In the genomic region with DNA sequence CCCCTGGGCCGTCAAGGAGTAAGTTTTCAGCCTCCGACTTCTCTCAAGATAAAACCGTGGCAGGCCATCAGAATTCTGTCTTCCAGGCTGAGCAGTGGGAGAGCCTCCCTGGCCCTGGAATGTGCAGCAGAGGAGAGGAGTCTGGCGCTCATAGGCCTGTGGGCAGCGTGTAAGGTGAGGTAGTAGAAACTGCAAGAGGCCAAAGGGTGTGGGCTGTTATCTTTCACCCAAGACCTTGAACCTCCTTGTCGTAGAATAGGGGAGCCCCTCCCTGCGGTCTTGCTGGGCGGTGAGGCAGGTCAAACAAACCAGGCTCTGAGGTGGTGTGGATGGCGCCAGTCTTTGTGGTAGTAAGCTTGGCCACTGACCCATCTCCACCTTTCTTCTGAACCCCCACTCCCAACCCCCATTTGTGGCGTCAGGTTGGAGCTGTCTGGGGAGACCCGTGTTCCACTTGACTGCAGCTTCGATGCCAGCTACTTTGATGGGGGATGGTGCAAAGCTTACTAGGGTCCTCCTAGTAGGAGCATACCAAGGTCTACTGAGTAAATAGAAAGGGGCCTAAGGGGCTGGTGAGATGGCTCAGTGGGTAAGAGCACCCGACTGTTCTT, we compare ENCODE assay signal across 22 mouse cellular contexts. TPM values are rescaled to one million over a fixed set of nuclear protein-coding genes. Genes with fewer than 3 reads are reported as not detected.
DNase-seq lines count a peak whose midpoint lies in the region; ATAC-seq and TF ChIP-seq lines count a peak whose summit lies in the region.
"Had no signal": no experiment of that assay in that cellular context is flagged by ENCODE, and none has a peak within 500 bp of the region (broad histone marks: within the 10 kb centered on the region; RNA-seq: fewer than 3 reads in every experiment).

No protein-coding gene starts in this region.

- no peaks in the 10 kb centered on the region for H3K27me3 ChIP-seq in kidney, embryonic 16.5 days (ENCODE audit: insufficient read depth, low read length)
- H3K27me3 ChIP-seq in liver, embryonic 14.5 days (ENCODE audit: control insufficient read depth, insufficient read depth, low read length), result no peaks in the 10 kb centered on the region
- H3K27me3 ChIP-seq in stomach, postnatal 0 days (ENCODE audit: control insufficient read depth, insufficient read depth, low read length), result no peaks in the 10 kb centered on the region
- H3K27me3 ChIP-seq: embryonic facial prominence, embryonic 15.5 days; forebrain, embryonic 15.5 days; hindbrain, embryonic 15.5 days had no signal

- peak; percentile 82 for ATAC-seq in kidney, embryonic 16.5 days (ENCODE audit: low FRiP score, low TSS enrichment)
- ATAC-seq in erythroid progenitor cell, adult 5-6 weeks (replicated peaks; ENCODE audit: low FRiP score, poor library complexity, severe bottlenecking), result peak; percentile 77
- peak; percentile 82 for ATAC-seq in liver, embryonic 14.5 days (ENCODE audit: insufficient read depth)
- ATAC-seq in stomach, postnatal 0 days (ENCODE audit: low FRiP score, low TSS enrichment), result peak; percentile 79
- ATAC-seq: forebrain, embryonic 15.5 days; midbrain, embryonic 16.5 days had no signal

- H3K4me3 ChIP-seq in kidney, embryonic 16.5 days (ENCODE audit: low read length), result no peak overlapping the region
- no peak overlapping the region for H3K4me3 ChIP-seq in liver, embryonic 14.5 days (ENCODE audit: insufficient read depth in 1 of 2, low read depth in 2 of 2, low read length in 2 of 2)
- no peak overlapping the region for H3K4me3 ChIP-seq in stomach, postnatal 0 days (ENCODE audit: low read depth, low read length)
- H3K4me3 ChIP-seq: embryonic facial prominence, embryonic 15.5 days; forebrain, embryonic 15.5 days; gastrocnemius, adult 2 months; hindbrain, embryonic 15.5 days had no signal

- no peak for DNase-seq in kidney, adult 11 months
- no peak for DNase-seq in liver, embryonic 14.5 days (ENCODE audit: low read depth in 3 of 3, low spot score in 3 of 3)
- peak; percentile 54 for DNase-seq in stomach, postnatal 0 days (ENCODE audit: low spot score)
- no peak for DNase-seq in layer of hippocampus, postnatal 14 days (ENCODE audit: low spot score in 2 of 2)
- DNase-seq in layer of hippocampus, adult 11-12 months (ENCODE audit: low spot score), result no peak
- DNase-seq: adrenal gland, postnatal 36 days; B cell, adult 2 months; cerebellum, adult 9-11 months; gastrocnemius, adult 2 months; kidney, postnatal 36 days; layer of hippocampus, postnatal 36 days; left cerebral cortex, postnatal 4 days; lung, adult 2 months; right cerebral cortex, postnatal 4 days; thymus, postnatal 14 days had no signal

- peaks cover 35% of the 10 kb centered on the region for H3K4me1 ChIP-seq in kidney, embryonic 16.5 days (ENCODE audit: insufficient read depth, low read length)
- H3K4me1 ChIP-seq in liver, embryonic 14.5 days (replicated peaks; ENCODE audit: control insufficient read depth in 2 of 2, insufficient read depth in 2 of 2, low read length in 1 of 2), result peaks cover 21 to 23% of the 10 kb centered on the region in 2 experiments
- no peaks in the 10 kb centered on the region for H3K4me1 ChIP-seq in stomach, postnatal 0 days (replicated peaks; ENCODE audit: control insufficient read depth, insufficient read depth)
- H3K4me1 ChIP-seq: embryonic facial prominence, embryonic 15.5 days; forebrain, embryonic 15.5 days; hindbrain, embryonic 15.5 days had no signal

- peaks cover 23% of the 10 kb centered on the region for H3K36me3 ChIP-seq in kidney, embryonic 16.5 days (ENCODE audit: insufficient read depth, low read length)
- peaks cover 5% of the 10 kb centered on the region for H3K36me3 ChIP-seq in liver, embryonic 14.5 days (replicated peaks; ENCODE audit: control insufficient read depth, insufficient read depth, low read depth)
- no peaks in the 10 kb centered on the region for H3K36me3 ChIP-seq in stomach, postnatal 0 days (ENCODE audit: control insufficient read depth, insufficient read depth, low read length)

- 0 out of 2 replicates have a peak overlapping the region, but pooled peaks have one; percentile 2 for H3K4me2 ChIP-seq in kidney, embryonic 16.5 days (replicated peaks; ENCODE audit: low read depth, low read length)
- peak overlapping the region; percentile 51 for H3K4me2 ChIP-seq in liver, embryonic 14.5 days (ENCODE audit: low read depth)
- no peak overlapping the region for H3K4me2 ChIP-seq in stomach, postnatal 0 days (replicated peaks; ENCODE audit: low read depth)
- H3K4me2 ChIP-seq: embryonic facial prominence, embryonic 15.5 days; forebrain, embryonic 15.5 days; hindbrain, embryonic 15.5 days had no signal

- TF ChIP-seq EP300 in liver, embryonic 14.5 days (IDR thresholded peaks at IDR 0.05; ENCODE audit: low read depth), result no peak
- TF ChIP-seq EP300 in stomach, postnatal 0 days (optimal IDR thresholded peaks at IDR 0.05), result no peak

- 38% methylated on average over 13 of the region's 13 CpGs for WGBS in kidney, embryonic 16.5 days
- WGBS in liver, embryonic 14.5 days (ENCODE audit: insufficient replicate concordance), result 43% methylated on average over 13 of the region's 13 CpGs
- WGBS in stomach, postnatal 0 days, result 67% methylated on average over 13 of the region's 13 CpGs

- no peak for TF ChIP-seq CTCF in liver, embryonic 14.5 days (IDR thresholded peaks at IDR 0.05; ENCODE audit: low read depth)
- TF ChIP-seq CTCF in stomach, postnatal 0 days (IDR thresholded peaks at IDR 0.05; ENCODE audit: low read depth), result no peak

- peak overlapping the region; percentile 82 for H3K27ac ChIP-seq in kidney, embryonic 16.5 days (ENCODE audit: low read length)
- peak overlapping the region; percentile 21 for H3K27ac ChIP-seq in liver, embryonic 14.5 days
- no peak overlapping the region for H3K27ac ChIP-seq in stomach, postnatal 0 days (replicated peaks)
- H3K27ac ChIP-seq: embryonic facial prominence, embryonic 15.5 days; forebrain, embryonic 15.5 days; gastrocnemius, adult 2 months; hindbrain, embryonic 15.5 days had no signal

- peak overlapping the region; percentile 20; the same call in 1 of the 2 replicates for H3K9ac ChIP-seq in kidney, embryonic 16.5 days (replicated peaks; ENCODE audit: low read length)
- H3K9ac ChIP-seq in liver, embryonic 14.5 days (replicated peaks), result no peak overlapping the region; the same call in 1 of the 2 replicates
- H3K9ac ChIP-seq in stomach, postnatal 0 days (ENCODE audit: low read length), result no peak overlapping the region
- H3K9ac ChIP-seq: embryonic facial prominence, embryonic 15.5 days; forebrain, embryonic 15.5 days; hindbrain, embryonic 15.5 days had no signal

- no peaks in the 10 kb centered on the region for H3K9me3 ChIP-seq in kidney, embryonic 16.5 days (ENCODE audit: low read length)
- H3K9me3 ChIP-seq in liver, embryonic 14.5 days (ENCODE audit: control insufficient read depth, low read length), result no peaks in the 10 kb centered on the region
- H3K9me3 ChIP-seq in stomach, postnatal 0 days (ENCODE audit: control insufficient read depth, low read length), result no peaks in the 10 kb centered on the region
- H3K9me3 ChIP-seq: embryonic facial prominence, embryonic 15.5 days; forebrain, embryonic 15.5 days; hindbrain, embryonic 15.5 days had no signal

RNA-seq across cellular contexts. Expression of a gene that starts 7.0 kb away (rescaled TPM):
- 123 and 137 TPM in 2 replicates for polyA plus RNA-seq in kidney, embryonic 16.5 days (2015; fragmentation: Nextera tagmentation; extraction: Ambion mirVana)
- 132 and 160 TPM in 2 replicates for total RNA-seq in erythroid progenitor cell, adult 5-6 weeks (2015; ENCODE audit: low replicate concordance)
- 31.2 and 41.1 TPM in 2 replicates for total RNA-seq in erythroid progenitor cell, adult 5-6 weeks (2017; ENCODE audit: low replicate concordance)
- 37.4 and 43.2 TPM in 2 replicates for polyA plus RNA-seq in liver, embryonic 14.5 days (2012; rRNA removed)
- 85.1 and 96.2 TPM in 2 replicates for polyA plus RNA-seq in liver, embryonic 14.5 days (2014; fragmentation: Nextera tagmentation; extraction: Ambion mirVana)
- polyA plus RNA-seq in stomach, postnatal 0 days (2015; fragmentation: Nextera tagmentation; extraction: Ambion mirVana), result 48.5 and 59.1 TPM in 2 replicates
- total RNA-seq in layer of hippocampus, postnatal 14 days (2021), result 10 to 100 TPM; 15.9 to 21.1 TPM

RNA-seq across cellular contexts. Expression of a gene that starts 23.3 kb away (rescaled TPM):
- polyA plus RNA-seq in kidney, embryonic 16.5 days (2015; fragmentation: Nextera tagmentation; extraction: Ambion mirVana), result 18.0 and 18.7 TPM in 2 replicates
- 1.3 and 5.8 TPM in 2 replicates for total RNA-seq in erythroid progenitor cell, adult 5-6 weeks (2015; ENCODE audit: low replicate concordance)
- 2.3 TPM in 2 replicates for total RNA-seq in erythroid progenitor cell, adult 5-6 weeks (2017; ENCODE audit: low replicate concordance)
- polyA plus RNA-seq in liver, embryonic 14.5 days (2012; rRNA removed), result 2.8 and 2.9 TPM in 2 replicates
- 3.7 TPM in 2 replicates for polyA plus RNA-seq in liver, embryonic 14.5 days (2014; fragmentation: Nextera tagmentation; extraction: Ambion mirVana)
- polyA plus RNA-seq in stomach, postnatal 0 days (2015; fragmentation: Nextera tagmentation; extraction: Ambion mirVana), result 9.0 and 9.4 TPM in 2 replicates
- total RNA-seq in layer of hippocampus, postnatal 14 days (2021), result 1 to 10 TPM; 9.0 to 9.7 TPM

RNA-seq across cellular contexts. Expression of a gene that starts 23.5 kb away (rescaled TPM):
- 173 and 182 TPM in 2 replicates for polyA plus RNA-seq in kidney, embryonic 16.5 days (2015; fragmentation: Nextera tagmentation; extraction: Ambion mirVana)
- 31.4 and 59.1 TPM in 2 replicates for total RNA-seq in erythroid progenitor cell, adult 5-6 weeks (2015; ENCODE audit: low replicate concordance)
- total RNA-seq in erythroid progenitor cell, adult 5-6 weeks (2017; ENCODE audit: low replicate concordance), result 92.1 and 127 TPM in 2 replicates
- polyA plus RNA-seq in liver, embryonic 14.5 days (2012; rRNA removed), result 20.1 and 26.8 TPM in 2 replicates
- polyA plus RNA-seq in liver, embryonic 14.5 days (2014; fragmentation: Nextera tagmentation; extraction: Ambion mirVana), result 72.1 and 79.4 TPM in 2 replicates
- polyA plus RNA-seq in stomach, postnatal 0 days (2015; fragmentation: Nextera tagmentation; extraction: Ambion mirVana), result 129 and 137 TPM in 2 replicates
- total RNA-seq in layer of hippocampus, postnatal 14 days (2021), result 100 to 1,000 TPM; 154 to 157 TPM

RNA-seq across cellular contexts. Expression of a gene that starts 25.5 kb away (rescaled TPM):
- 100.0 and 102 TPM in 2 replicates for polyA plus RNA-seq in kidney, embryonic 16.5 days (2015; fragmentation: Nextera tagmentation; extraction: Ambion mirVana)
- 19.1 and 47.8 TPM in 2 replicates for total RNA-seq in erythroid progenitor cell, adult 5-6 weeks (2015; ENCODE audit: low replicate concordance)
- 53.7 and 91.5 TPM in 2 replicates for total RNA-seq in erythroid progenitor cell, adult 5-6 weeks (2017; ENCODE audit: low replicate concordance)
- polyA plus RNA-seq in liver, embryonic 14.5 days (2012; rRNA removed), result 19.9 and 36.9 TPM in 2 replicates
- polyA plus RNA-seq in liver, embryonic 14.5 days (2014; fragmentation: Nextera tagmentation; extraction: Ambion mirVana), result 61.5 and 62.3 TPM in 2 replicates
- polyA plus RNA-seq in stomach, postnatal 0 days (2015; fragmentation: Nextera tagmentation; extraction: Ambion mirVana), result 72.8 and 75.5 TPM in 2 replicates
- total RNA-seq in layer of hippocampus, postnatal 14 days (2021), result 10 to 100 TPM; 75.2 to 78.9 TPM

RNA-seq across cellular contexts. Expression of a gene that starts 44.5 kb away (rescaled TPM):
- 0.90 and 1.2 TPM in 2 replicates for polyA plus RNA-seq in kidney, embryonic 16.5 days (2015; fragmentation: Nextera tagmentation; extraction: Ambion mirVana)
- total RNA-seq in erythroid progenitor cell, adult 5-6 weeks (2015; ENCODE audit: low replicate concordance), result 3.4 TPM in 1 of 2 replicates, not detected in the other
- 0.61 and 8.2 TPM in 2 replicates for total RNA-seq in erythroid progenitor cell, adult 5-6 weeks (2017; ENCODE audit: low replicate concordance)
- 1.0 and 1.8 TPM in 2 replicates for polyA plus RNA-seq in liver, embryonic 14.5 days (2012; rRNA removed)
- polyA plus RNA-seq in liver, embryonic 14.5 days (2014; fragmentation: Nextera tagmentation; extraction: Ambion mirVana), result 0.13 TPM in 2 replicates
- polyA plus RNA-seq in stomach, postnatal 0 days (2015; fragmentation: Nextera tagmentation; extraction: Ambion mirVana), result 0.21 and 0.48 TPM in 2 replicates
- 1 to 10 TPM; 1.0 to 1.1 TPM for total RNA-seq in layer of hippocampus, postnatal 14 days (2021)
- total RNA-seq: heart, adult 8-10 months had no signal
- polyA plus RNA-seq: midbrain, embryonic 16.5 days had no signal
